Mouse (Mus musculus) liver, adult 2 months (tissue): ENCODE measurements around the gene BC017158.

Experiments used
- CTCF ChIP-seq: fragments of 200-500 bp; IDR thresholded peaks from 2 replicates; pipeline ENCODE4 v1.5.1; 2011; ENCODE audit warnings: low read depth, low read length, control low read depth
- POLR2A ChIP-seq: fragments of 200-500 bp; IDR thresholded peaks from 2 replicates; pipeline ENCODE4 v1.6.1; 2011; ENCODE audit warnings: low read length, control low read depth; ENCODE audit not compliant: insufficient read depth; ENCODE audit errors: extremely low read depth

DNA sequence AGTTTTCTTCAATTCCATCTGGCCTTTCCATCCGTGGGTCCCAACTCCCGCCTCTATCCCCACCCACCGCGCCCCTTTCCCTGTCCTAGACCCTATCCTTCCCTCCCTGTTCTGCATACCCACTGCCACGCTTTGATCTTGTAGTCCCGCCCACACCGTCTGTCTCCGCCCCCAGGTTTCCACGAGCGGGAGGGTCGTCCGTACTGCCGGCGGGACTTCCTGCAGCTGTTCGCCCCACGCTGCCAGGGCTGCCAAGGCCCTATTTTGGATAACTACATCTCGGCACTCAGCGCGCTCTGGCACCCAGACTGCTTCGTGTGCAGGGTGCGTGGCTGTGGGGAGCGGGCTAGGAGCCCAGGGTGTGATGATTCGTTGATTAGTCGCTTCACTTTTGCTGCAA lies 45.4 kb downstream of the BC017158 start:
- TF ChIP-seq POLR2A (no peak), CTCF (no peak)
